Mouse (Mus musculus): ENCODE measurements around the gene Exoc3. TPM values are rescaled to one million over a fixed set of nuclear protein-coding genes. Genes with fewer than 3 reads are reported as not detected.
A peak's percentile ranks its signal among the peaks of the same experiment; 100 is the strongest.

Exoc3 gene
- polyA plus RNA-seq (2016; fragmentation: Nextera tagmentation; extraction: Ambion mirVana), result 78.3 and 79.8 TPM in 2 replicates

DNA sequence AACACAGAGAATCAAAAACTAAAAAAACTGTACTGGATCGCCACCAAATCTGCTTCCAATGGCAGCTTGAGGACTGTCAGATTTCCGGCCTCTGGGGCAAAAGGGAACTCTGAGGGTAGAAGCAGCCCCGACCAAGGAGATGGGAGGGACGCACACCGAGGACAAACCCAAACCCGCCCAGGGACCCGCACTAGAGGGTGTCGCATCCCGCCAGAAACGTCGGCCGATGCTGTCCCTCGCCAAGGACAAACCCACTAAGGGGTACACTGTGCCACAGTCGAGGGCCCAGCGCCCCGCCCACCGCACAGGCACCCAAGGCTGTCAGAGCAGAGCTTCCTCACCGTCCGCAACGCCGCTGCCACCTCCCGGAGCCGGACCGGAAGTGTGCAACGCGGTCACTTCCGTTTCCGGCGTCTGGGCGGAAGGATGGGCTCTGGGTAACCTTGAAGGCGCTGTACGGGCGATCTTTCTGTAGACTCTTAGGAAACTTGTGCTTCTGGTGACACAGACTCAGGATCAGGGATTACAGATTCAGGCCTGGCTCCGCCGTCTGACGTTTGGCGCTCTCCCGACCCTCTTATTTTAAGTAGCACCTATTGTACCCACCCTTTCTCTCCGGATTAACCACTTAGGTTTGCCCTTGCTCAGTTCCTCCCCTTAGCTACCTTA lies at the start of gene Exoc3:
Gene Exoc3, minus strand, starts transcription at position 416 of the 669 bp plus-strand sequence.
- under 1% methylated on average over 38 of the region's 39 CpGs for WGBS

DNA sequence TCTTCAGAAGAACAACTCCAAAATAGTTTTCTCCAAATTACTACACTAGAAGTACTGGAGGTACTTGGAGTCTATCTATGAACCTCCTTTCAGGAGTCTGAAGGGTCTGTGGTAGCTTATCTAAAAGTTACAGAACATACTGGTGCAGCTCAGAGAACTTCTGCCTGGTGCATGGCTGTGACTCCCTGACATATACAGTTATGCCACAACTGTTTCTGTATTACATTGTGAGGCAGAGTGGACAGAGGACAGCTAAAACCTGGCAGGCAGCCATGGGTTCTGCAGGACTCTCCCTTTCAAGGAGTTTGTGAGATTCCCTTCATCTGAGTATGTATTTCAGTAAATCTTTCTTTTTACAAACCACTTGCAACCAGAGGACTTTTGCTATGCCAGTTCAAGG lies 38.0 kb upstream of the Exoc3 start:
- H3K27me3 ChIP-seq, result no peaks in the 10 kb centered on the region
- no peak overlapping the region for H3K27ac ChIP-seq
- no peaks in the 10 kb centered on the region for H3K9me3 ChIP-seq
- H3K4me3 ChIP-seq, result no peak overlapping the region
- no peak overlapping the region for H3K4me2 ChIP-seq (replicated peaks)
- no peak for ATAC-seq (ENCODE audit: insufficient number of reproducible peaks, insufficient read depth, low FRiP score, low TSS enrichment)
- peaks cover 6% of the 10 kb centered on the region; the same call in 1 of the 2 replicates for H3K4me1 ChIP-seq
- no peak overlapping the region for H3K9ac ChIP-seq
- H3K36me3 ChIP-seq, result no peaks in the 10 kb centered on the region

More for the DNA sequence above, at the start of gene Exoc3:
- ATAC-seq (ENCODE audit: insufficient number of reproducible peaks, insufficient read depth, low FRiP score, low TSS enrichment), result peak; percentile 88
- Histone ChIP-seq H3K27ac (peak within 1 kb of the TSS; percentile 90), H3K9ac (peak within 1 kb of the TSS; percentile 77), H3K4me3 (peak within 1 kb of the TSS; percentile 77), H3K9me3 (no peaks in the 10 kb centered on the region), H3K36me3 (peaks cover 11% of the 10 kb centered on the region; the same call in 1 of the 2 replicates), H3K27me3 (no peaks in the 10 kb centered on the region), H3K4me2 (replicated peaks) (peak within 1 kb of the TSS; percentile 68), H3K4me1 (peaks cover 10% of the 10 kb centered on the region)

DNA sequence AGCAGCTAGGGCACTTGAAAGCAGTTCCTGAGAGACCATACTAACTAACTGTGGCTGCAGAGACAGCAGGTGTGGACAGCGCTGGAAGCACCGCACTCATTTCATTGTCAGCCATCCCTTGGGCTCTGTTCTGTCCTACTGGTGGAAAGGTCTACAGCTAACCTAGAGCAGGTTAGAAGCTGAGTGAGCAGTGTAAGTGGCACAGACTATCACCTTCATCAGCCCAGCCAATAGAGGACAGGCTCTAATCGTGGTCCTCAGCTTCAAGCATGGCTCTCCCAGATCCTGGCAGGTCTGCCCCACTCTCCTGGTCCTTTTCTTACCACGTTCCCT lies 37.3 kb upstream of the Exoc3 start:
- Histone ChIP-seq H3K4me2 (replicated peaks) (peak overlapping the region; percentile 39), H3K9ac (no peak overlapping the region), H3K36me3 (no peaks in the 10 kb centered on the region), H3K9me3 (no peaks in the 10 kb centered on the region), H3K27ac (no peak overlapping the region), H3K27me3 (no peaks in the 10 kb centered on the region), H3K4me3 (no peak overlapping the region), H3K4me1 (peaks cover 6% of the 10 kb centered on the region; the same call in 1 of the 2 replicates)
- 67% methylated on average over 4 of the region's 4 CpGs for WGBS
- 0 out of 2 replicates have a peak, but pooled peaks have one; percentile 35 for ATAC-seq (ENCODE audit: insufficient number of reproducible peaks, insufficient read depth, low FRiP score, low TSS enrichment)

DNA sequence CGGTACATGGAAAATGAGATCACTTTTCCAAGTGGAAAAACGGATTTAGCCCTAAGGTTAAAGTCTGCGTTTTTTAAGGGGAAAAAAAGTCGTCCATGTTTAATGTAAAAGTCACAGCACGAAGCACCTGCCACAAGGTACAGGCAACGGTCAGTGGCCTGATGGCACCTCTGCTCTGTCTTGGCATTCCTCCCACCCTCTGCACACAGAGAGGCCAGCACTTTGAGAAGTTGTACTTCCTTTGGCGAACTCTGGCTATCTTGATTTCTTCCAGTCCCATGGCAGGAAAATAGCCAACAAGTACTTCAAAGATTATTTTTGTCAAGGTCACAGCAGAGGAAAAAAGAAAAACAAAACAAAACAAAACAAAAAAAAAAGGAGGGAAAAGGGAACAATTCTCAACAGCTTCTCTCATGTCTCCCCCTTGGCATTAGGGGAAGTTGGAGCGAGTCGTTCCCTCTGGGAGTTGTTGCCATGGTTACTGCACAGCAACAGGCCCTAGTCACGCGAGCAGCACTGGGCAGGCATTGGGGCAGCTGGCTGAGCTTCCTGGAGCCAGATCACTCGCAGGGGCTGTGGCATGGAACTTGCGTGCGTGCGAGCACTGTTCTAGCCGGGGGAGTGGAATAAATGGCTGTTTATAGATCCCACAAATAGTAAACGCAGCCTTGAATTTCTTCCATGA lies 36.8 kb upstream of the Exoc3 start:
- Histone ChIP-seq H3K27me3 (no peaks in the 10 kb centered on the region), H3K9me3 (no peaks in the 10 kb centered on the region), H3K4me2 (replicated peaks) (peak overlapping the region; percentile 39), H3K27ac (no peak overlapping the region), H3K4me1 (peaks cover 6% of the 10 kb centered on the region; the same call in 1 of the 2 replicates), H3K4me3 (no peak overlapping the region), H3K36me3 (no peaks in the 10 kb centered on the region), H3K9ac (no peak overlapping the region)
- 28% methylated on average over 17 of the region's 17 CpGs for WGBS
- peak; percentile 87 for ATAC-seq (ENCODE audit: insufficient number of reproducible peaks, insufficient read depth, low FRiP score, low TSS enrichment)

DNA sequence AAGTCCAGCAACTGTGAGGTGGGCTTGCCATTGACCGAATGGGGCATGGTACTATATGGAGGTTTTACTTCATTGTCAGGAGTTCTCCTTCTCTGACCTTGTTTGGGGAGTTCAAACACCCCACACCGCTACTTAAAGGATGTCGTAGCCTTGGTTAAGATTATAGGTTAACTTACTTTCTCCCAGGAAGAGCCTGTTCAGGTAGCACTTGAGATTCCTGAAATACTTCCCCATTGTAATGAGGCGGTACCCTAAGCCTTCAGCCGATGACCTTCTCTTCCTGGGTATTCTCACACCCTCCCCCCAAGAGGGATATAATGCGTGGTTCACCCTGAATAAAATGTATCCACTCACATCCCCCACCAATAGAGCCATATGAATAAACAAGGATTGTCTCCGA lies 29.0 kb upstream of the Exoc3 start:
- WGBS, result 69% methylated on average over 7 of the region's 7 CpGs
- no peak for ATAC-seq (ENCODE audit: insufficient number of reproducible peaks, insufficient read depth, low FRiP score, low TSS enrichment)
- H3K4me1 ChIP-seq, result no peaks in the 10 kb centered on the region
- no peaks in the 10 kb centered on the region for H3K27me3 ChIP-seq
- H3K4me2 ChIP-seq (replicated peaks), result no peak overlapping the region
- H3K27ac ChIP-seq, result no peak overlapping the region
- H3K9me3 ChIP-seq, result no peaks in the 10 kb centered on the region
- H3K9ac ChIP-seq, result no peak overlapping the region
- no peaks in the 10 kb centered on the region for H3K36me3 ChIP-seq
- H3K4me3 ChIP-seq, result no peak overlapping the region

- no peak overlapping the region for H3K27ac ChIP-seq
- H3K9ac ChIP-seq, result no peak overlapping the region
- no peaks in the 10 kb centered on the region for H3K4me1 ChIP-seq
- ATAC-seq (ENCODE audit: insufficient number of reproducible peaks, insufficient read depth, low FRiP score, low TSS enrichment), result no peak
- no peaks in the 10 kb centered on the region for H3K9me3 ChIP-seq
- no peak overlapping the region for H3K4me3 ChIP-seq
- 0 out of 2 replicates have a peak, but pooled peaks cover under 1% of the 10 kb centered on the region for H3K27me3 ChIP-seq
- H3K4me2 ChIP-seq (replicated peaks), result no peak overlapping the region
- WGBS, result 36% methylated on average over 1 of the region's 1 CpGs
- no peaks in the 10 kb centered on the region for H3K36me3 ChIP-seq
Observed at GRCm38 (mm10) chr13:74220659-74221058, 12.1 kb upstream of the Exoc3 start.

DNA sequence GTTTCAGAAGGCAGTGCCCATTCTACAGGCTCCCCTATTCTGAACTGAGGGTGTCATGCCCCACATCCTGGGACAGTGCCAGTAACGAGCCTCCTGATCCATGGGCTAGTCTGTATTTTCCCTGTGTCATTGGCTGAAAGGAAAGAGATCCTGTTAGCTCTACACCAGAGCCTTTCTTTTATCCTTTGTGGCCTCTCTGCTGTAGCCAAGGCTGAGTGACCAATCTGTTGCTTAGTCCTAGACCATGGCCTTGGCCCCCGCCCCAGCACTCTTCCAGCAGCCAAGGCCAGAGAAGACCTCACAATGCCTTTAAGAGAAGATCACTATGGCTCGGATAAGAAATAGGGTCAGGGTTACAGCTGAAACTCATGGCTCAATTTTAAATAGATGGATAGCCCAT lies 9.9 kb upstream of the Exoc3 start:
- Histone ChIP-seq H3K9ac (no peak overlapping the region), H3K9me3 (no peaks in the 10 kb centered on the region), H3K27ac (no peak overlapping the region), H3K27me3 (0 out of 2 replicates have a peak, but pooled peaks cover 5% of the 10 kb centered on the region), H3K4me3 (no peak overlapping the region), H3K36me3 (no peaks in the 10 kb centered on the region), H3K4me1 (no peaks in the 10 kb centered on the region), H3K4me2 (replicated peaks) (no peak overlapping the region)
- 81% methylated on average over 3 of the region's 3 CpGs for WGBS
- ATAC-seq (ENCODE audit: insufficient number of reproducible peaks, insufficient read depth, low FRiP score, low TSS enrichment), result no peak

- peak overlapping the region; percentile 68 for H3K4me2 ChIP-seq (replicated peaks)
- peak overlapping the region; percentile 77 for H3K9ac ChIP-seq
- H3K4me1 ChIP-seq, result peaks cover 10% of the 10 kb centered on the region
- H3K9me3 ChIP-seq, result no peaks in the 10 kb centered on the region
- H3K27ac ChIP-seq, result peak overlapping the region; percentile 90
- no peak for ATAC-seq (ENCODE audit: insufficient number of reproducible peaks, insufficient read depth, low FRiP score, low TSS enrichment)
- H3K36me3 ChIP-seq, result peaks cover 7% of the 10 kb centered on the region; the same call in 1 of the 2 replicates
- H3K27me3 ChIP-seq, result no peaks in the 10 kb centered on the region
- WGBS, result 17% methylated on average over 12 of the region's 12 CpGs
- H3K4me3 ChIP-seq, result peak overlapping the region; percentile 77
Observed at GRCm38 (mm10) chr13:74208986-74209345, 434 bp upstream of the Exoc3 start.

- Histone ChIP-seq H3K9me3 (no peaks in the 10 kb centered on the region), H3K9ac (no peak overlapping the region), H3K36me3 (peaks cover 38% of the 10 kb centered on the region), H3K4me3 (no peak overlapping the region), H3K4me1 (no peaks in the 10 kb centered on the region), H3K4me2 (replicated peaks) (no peak overlapping the region), H3K27ac (no peak overlapping the region), H3K27me3 (no peaks in the 10 kb centered on the region)
- ATAC-seq (ENCODE audit: insufficient number of reproducible peaks, insufficient read depth, low FRiP score, low TSS enrichment), result no peak
- WGBS, result 81% methylated on average over 3 of the region's 3 CpGs
Observed at GRCm38 (mm10) chr13:74196451-74196850, 12.1 kb downstream of the Exoc3 start.

DNA sequence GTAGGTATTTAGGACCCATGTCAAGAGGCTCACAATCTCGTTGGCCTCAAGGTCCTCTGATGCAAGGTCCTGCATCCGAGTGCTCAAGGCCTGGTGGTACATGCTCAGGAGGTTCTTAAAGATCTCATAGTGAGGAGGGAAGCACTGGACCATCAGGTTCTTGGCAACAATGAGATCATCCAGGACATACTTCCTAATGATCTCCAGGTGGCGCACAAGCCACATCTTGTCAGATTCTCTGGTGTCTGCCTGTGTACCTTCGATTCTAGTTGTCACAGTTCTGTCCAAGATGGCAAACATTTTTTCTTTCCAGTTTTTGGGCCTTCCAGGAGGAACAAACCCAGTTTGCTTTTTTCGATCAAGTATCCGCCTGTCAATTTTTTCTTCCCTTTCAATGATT lies 15.9 kb downstream of the Exoc3 start:
- H3K4me2 ChIP-seq (replicated peaks), result no peak overlapping the region
- H3K27ac ChIP-seq, result no peak overlapping the region
- no peaks in the 10 kb centered on the region for H3K27me3 ChIP-seq
- no peaks in the 10 kb centered on the region for H3K4me1 ChIP-seq
- H3K4me3 ChIP-seq, result no peak overlapping the region
- no peak overlapping the region for H3K9ac ChIP-seq
- no peaks in the 10 kb centered on the region for H3K9me3 ChIP-seq
- WGBS, result 83% methylated on average over 6 of the region's 6 CpGs
- peaks cover 48% of the 10 kb centered on the region for H3K36me3 ChIP-seq
- no peak for ATAC-seq (ENCODE audit: insufficient number of reproducible peaks, insufficient read depth, low FRiP score, low TSS enrichment)

DNA sequence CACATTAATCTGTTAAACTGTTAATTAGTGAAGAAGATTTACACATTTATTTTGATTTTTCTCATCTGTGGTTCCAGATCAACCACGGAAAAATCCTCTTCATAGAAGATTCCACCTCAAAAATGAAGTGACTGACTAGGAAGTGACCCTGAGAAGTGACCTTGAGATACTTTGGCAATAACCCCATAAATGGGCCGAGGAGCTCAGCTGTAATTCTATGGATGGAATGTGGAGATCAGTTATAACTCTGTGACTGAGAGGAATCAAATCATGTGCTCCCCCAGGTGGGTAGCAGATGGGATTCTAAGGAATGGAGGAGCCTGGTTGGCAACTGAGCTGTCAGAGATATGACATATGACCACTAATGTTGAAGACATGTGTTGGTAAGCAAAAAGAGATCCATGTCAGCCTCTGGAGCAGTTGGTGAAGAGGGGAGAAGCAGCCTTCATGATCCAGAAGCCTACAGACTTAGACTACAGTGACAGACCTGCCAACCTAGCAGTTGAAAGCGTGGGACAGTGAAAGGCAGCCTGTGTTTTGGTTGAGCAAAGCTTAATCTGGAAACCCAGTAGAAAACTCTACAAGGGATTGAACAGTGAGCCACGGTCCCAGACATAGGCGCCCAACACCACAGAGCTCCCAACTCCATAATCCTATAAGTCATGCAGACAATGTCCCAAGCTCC lies 25.4 kb downstream of the Exoc3 start:
- H3K4me3 ChIP-seq, result no peak overlapping the region
- H3K27ac ChIP-seq, result no peak overlapping the region
- ATAC-seq (ENCODE audit: insufficient number of reproducible peaks, insufficient read depth, low FRiP score, low TSS enrichment), result no peak
- WGBS, result 83% methylated on average over 5 of the region's 5 CpGs
- no peaks in the 10 kb centered on the region for H3K4me1 ChIP-seq
- H3K36me3 ChIP-seq, result peaks cover 47% of the 10 kb centered on the region
- H3K9ac ChIP-seq, result no peak overlapping the region
- no peak overlapping the region for H3K4me2 ChIP-seq (replicated peaks)
- H3K27me3 ChIP-seq, result no peaks in the 10 kb centered on the region
- no peaks in the 10 kb centered on the region for H3K9me3 ChIP-seq

DNA sequence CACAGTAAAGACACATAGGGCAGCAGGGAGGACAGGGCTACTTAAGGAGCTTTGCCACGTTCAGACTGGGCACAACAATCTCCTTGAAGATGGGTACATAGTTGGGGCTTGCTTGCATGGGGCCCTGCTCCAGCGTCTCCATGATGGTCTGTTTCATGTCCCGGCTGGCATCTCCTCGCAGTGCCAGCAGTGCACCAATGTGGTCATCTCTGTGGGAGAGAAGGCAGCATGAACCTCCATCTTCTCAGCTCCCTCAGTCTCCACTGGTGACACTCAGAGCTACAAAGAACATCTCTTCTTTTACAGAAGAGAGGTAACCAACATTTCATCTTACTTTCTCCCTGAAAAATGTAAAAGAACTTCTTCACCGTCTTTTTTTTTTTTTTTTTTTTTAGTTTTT lies 36.5 kb downstream of the Exoc3 start:
- Histone ChIP-seq H3K9me3 (no peaks in the 10 kb centered on the region), H3K4me1 (no peaks in the 10 kb centered on the region), H3K4me2 (replicated peaks) (no peak overlapping the region), H3K4me3 (no peak overlapping the region), H3K27ac (no peak overlapping the region), H3K9ac (no peak overlapping the region), H3K27me3 (no peaks in the 10 kb centered on the region), H3K36me3 (peaks cover 46% of the 10 kb centered on the region)
- 89% methylated on average over 5 of the region's 5 CpGs for WGBS
- no peak for ATAC-seq (ENCODE audit: insufficient number of reproducible peaks, insufficient read depth, low FRiP score, low TSS enrichment)

Data from embryonic facial prominence, embryonic 12.5 days (tissue).